Mouse (Mus musculus): ENCODE results near the gene Olfr1412.

Olfr1412 gene

GRCm38 (mm10) chr1:92638736-92639135, 53.2 kb downstream of the Olfr1412 start:
- no peak for DNase-seq

- peak; percentile 10 to 23 for DNase-seq
These were observed 54.8 kb downstream of the Olfr1412 start for GRCm38 (mm10) chr1:92640393-92640792.
